Mouse (Mus musculus): ENCODE data around the gene Pcx. TPM values are rescaled to one million over a fixed set of nuclear protein-coding genes. Genes with fewer than 3 reads are reported as not detected.
A peak's percentile ranks its signal among the peaks of the same experiment; 100 is the strongest.

The Pcx gene
- total RNA-seq, 1 experiment from 2014 or later = 0.35 TPM

DNA sequence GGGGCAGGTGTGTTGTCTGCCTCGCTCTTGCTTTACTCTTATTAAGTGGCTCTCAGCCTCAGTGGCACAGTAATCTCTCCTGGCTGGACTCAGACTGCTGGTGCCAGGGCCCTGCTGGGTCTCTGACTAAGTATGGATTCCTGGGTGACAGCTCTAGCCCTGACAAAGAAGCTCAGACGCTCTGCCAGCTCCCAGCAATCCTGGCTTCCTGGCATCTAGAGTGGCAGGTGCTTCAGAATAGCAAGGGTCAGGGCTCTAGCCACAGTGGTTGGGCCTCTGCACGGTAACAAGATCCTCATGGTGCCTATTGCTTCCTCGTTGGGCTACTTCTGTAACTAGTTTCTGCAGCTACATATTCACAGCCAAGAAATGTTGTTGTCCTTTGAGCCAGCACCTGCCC lies 99.8 kb downstream of the Pcx start:
- no peak for ATAC-seq (ENCODE audit: extremely low read depth, insufficient number of reproducible peaks, low FRiP score, poor library complexity, severe bottlenecking)

DNA sequence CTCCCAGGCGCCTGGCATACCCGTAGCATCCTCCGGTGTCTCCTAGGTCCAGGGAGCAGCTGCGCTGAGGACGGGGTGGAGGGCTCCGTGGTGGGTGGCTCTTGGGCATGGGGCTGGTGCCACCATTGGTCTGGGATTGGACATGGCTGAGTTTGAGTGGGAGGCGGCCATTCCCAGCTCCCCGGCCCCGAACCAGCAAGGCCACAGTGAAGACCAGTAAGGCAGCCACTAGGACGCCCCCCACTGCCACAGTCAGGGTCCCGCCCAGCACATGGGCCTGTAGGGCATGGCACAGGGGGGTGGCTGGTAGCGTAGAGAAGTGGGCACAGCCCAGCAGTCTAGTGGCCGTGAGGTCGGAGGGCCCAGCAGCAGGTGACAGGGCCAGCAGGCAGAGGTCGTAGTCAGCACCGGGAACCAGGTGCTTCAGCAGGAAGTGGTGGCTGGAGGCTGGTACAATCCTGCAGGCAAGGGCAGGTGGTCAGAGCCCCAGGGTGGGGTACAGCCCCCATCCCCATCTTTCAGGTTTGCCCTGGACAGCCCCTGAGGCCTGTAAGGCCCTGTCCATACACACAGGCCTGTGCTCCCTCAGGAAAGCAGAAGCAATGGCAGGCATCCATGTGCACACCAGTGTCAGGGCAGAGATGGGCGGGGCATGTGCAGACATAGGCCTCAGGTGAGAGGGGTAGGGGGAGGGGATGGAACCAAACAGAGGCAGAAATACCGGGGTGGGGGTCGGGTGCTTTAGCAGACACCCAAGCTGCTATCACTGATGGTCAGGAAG lies 102.1 kb downstream of the Pcx start:
- no peak for ATAC-seq (ENCODE audit: extremely low read depth, insufficient number of reproducible peaks, low FRiP score, poor library complexity, severe bottlenecking)

DNA sequence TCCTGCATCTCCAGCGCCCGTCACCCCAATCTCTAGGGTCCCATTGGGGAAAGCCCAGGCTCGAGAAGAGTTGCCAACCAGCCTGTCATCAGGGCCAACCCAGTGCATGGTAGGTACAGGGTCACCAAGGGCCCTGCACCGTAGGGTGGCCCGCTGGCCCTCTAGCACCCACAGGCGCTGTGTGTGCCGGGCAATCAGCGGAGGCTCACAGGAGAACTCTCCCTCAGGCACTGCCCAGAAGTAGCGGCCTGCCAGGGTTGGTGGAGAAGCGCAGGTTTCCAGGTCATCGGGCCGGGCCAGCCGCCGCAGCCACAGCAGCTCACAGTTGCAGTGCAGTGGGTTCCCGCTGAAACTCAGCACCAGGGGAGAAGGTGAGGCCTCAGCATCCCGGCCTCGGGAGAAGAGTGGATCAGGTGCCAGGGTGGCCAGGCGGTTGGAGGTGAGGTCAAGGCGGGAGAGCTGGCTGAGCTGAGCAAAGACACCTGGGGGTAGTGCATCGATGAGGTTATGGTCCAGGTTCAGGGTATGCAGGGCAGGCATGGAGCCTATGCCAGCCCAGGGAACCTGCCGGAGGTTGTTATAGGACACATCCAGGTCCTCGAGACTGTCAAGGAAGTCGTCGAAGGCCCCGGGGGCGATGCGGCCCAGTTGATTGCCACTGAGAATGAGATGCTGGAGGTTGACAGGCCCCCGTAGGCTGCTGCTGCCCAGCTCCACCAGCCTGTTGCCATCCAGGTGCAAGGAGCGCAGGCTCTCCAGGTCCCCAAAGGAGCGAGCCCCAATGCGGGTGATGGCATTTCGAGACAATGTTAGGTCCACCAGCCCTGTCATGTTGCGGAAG lies 103.4 kb downstream of the Pcx start:
- ATAC-seq (ENCODE audit: extremely low read depth, insufficient number of reproducible peaks, low FRiP score, poor library complexity, severe bottlenecking) = no peak

- ATAC-seq (ENCODE audit: extremely low read depth, insufficient number of reproducible peaks, low FRiP score, poor library complexity, severe bottlenecking) = no peak
These were observed 104.3 kb downstream of the Pcx start for GRCm38 (mm10) chr19:4614305-4615150.

DNA sequence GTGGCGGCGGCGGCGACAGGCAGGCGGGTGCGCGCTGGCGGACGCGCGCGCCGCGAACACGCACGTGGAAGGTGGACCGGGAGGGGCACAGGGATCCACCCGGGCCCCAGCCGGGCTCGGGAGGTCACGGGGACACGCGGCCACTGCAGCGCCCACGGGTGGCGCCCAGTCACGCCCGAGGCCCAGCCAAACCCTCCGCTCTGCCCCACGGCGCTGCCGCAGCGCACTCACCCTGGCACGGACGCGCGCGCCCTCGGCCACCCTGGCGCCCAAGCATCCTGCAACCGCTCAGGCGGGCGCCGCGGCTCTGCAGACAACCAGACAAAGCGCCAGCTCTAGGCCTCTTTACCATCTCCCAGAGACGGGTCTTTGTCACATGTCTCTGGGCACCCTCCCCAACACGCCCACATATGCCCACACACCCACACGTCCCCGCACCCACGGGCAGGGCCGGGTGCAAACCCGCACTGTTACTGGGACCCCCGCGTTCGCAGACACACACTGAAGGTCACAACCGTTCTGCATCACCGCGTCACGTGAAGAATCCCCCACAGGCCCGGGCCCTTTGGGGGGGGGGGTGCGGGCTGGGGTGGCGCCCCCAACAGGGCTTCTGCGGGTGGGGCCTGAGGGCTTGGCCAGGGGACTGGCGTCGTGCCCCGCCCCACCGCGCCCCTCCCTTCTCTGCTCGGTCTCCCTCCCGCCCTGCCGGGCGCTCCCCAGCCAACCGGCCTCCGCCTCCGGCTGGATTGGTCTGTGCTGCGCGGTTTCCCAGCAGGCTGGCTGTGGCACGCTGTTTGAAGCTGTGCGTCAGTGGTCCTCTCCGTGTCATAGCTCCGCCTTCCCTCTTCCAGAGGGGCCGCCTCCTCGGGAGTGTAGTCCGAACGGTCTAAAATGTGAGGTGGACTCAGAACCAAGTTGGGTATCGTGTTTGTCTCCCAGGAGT lies 105.2 kb downstream of the Pcx start, which contains the start of gene Lrfn4:
Gene Lrfn4, minus strand, starts transcription at position 517 of the 943 bp plus-strand sequence.
- no peak for ATAC-seq (ENCODE audit: extremely low read depth, insufficient number of reproducible peaks, low FRiP score, poor library complexity, severe bottlenecking)

GRCm38 (mm10) chr19:4616546-4616945 lies 106.3 kb downstream of the Pcx start:
- ATAC-seq (ENCODE audit: extremely low read depth, insufficient number of reproducible peaks, low FRiP score, poor library complexity, severe bottlenecking) = no peak

DNA sequence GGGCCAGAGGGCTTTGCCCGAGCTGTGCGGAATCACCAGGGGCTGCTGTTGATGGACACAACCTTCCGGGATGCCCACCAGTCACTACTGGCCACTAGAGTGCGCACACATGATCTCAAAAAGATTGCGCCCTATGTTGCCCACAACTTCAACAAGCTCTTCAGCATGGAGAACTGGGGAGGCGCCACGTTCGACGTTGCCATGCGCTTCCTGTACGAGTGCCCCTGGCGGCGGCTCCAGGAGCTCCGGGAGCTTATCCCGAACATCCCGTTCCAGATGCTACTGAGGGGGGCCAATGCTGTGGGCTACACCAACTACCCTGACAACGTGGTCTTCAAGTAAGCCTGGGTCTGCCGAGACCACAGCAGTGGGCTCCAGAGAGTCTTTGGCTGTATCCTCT lies 107.9 kb downstream of the Pcx start:
- ATAC-seq (ENCODE audit: extremely low read depth, insufficient number of reproducible peaks, low FRiP score, poor library complexity, severe bottlenecking) = no peak

GRCm38 (mm10) chr19:4619461-4619860 lies 109.2 kb downstream of the Pcx start:
- no peak for ATAC-seq (ENCODE audit: extremely low read depth, insufficient number of reproducible peaks, low FRiP score, poor library complexity, severe bottlenecking)

- ATAC-seq (ENCODE audit: extremely low read depth, insufficient number of reproducible peaks, low FRiP score, poor library complexity, severe bottlenecking) = no peak
These were observed 110.4 kb downstream of the Pcx start for GRCm38 (mm10) chr19:4620721-4621120.

GRCm38 (mm10) chr19:4622780-4623179 lies 112.5 kb downstream of the Pcx start:
- no peak for ATAC-seq (ENCODE audit: extremely low read depth, insufficient number of reproducible peaks, low FRiP score, poor library complexity, severe bottlenecking)

DNA sequence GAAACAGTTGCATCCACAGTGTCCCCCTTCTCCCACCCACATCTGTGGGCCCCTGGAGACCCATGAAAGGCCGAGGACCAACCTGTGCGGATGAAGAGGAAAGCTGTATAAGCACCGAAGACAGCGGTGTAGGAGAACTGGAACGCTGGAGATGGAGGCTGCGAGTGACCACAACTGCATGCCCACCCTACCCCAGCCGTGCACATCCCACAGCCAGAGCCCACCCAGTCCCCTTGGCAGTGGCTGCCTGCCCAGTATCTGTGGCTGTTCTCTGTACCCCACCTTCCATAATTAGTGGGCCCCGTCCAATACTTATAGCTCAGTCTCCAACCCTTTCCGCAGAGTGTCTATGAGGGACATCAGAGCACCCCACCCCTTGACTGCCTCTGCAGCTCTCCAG lies 113.1 kb downstream of the Pcx start:
- no peak for ATAC-seq (ENCODE audit: extremely low read depth, insufficient number of reproducible peaks, low FRiP score, poor library complexity, severe bottlenecking)

- no peak for ATAC-seq (ENCODE audit: extremely low read depth, insufficient number of reproducible peaks, low FRiP score, poor library complexity, severe bottlenecking)
These were observed 113.7 kb downstream of the Pcx start for GRCm38 (mm10) chr19:4624006-4624405.

DNA sequence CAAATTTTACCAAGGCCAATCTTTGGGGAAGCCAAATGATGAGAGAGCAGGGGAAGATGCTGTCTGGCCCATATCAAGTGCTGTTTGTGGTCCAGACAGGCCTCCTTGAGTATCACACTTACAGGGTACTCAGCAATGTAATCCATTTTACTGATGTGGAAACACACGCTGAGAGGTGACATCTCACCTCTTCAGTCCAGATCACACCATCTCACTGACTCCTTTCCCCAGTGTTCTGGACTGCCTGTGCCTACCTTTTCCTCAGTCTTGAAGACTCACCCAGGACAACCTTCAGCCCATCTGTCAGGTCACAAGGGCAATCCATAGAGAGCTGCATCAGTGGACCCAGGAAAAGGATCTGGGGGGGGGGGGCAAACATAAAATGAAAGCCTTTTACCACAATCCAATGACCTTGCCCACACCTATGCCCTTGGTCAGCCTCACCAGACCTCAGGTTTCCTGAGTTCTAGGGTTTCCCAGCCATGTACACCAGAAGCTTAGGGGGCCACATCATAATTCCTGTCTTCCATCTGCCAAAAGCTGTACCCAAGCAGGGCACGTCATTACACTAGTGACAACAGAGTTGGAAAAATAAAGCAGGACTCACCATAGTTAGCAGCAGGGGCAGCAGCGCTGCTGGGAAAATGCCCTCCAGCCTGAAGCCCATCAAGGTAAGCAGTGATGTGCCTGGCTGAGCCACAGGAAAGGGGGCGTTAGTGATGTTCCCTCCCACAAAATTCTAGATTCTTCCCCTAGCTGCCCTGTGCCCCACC lies 114.3 kb downstream of the Pcx start:
- ATAC-seq (ENCODE audit: extremely low read depth, insufficient number of reproducible peaks, low FRiP score, poor library complexity, severe bottlenecking) = no peak

- peak; percentile 76 for ATAC-seq (ENCODE audit: extremely low read depth, insufficient number of reproducible peaks, low FRiP score, poor library complexity, severe bottlenecking)
These were observed 115.0 kb downstream of the Pcx start, which contains the start of gene Rce1 for GRCm38 (mm10) chr19:4625179-4625828. Rce1 (minus strand) TSS chr19:4625641.

- ATAC-seq (ENCODE audit: extremely low read depth, insufficient number of reproducible peaks, low FRiP score, poor library complexity, severe bottlenecking) = no peak
These were observed 115.7 kb downstream of the Pcx start for GRCm38 (mm10) chr19:4625829-4626535.

DNA sequence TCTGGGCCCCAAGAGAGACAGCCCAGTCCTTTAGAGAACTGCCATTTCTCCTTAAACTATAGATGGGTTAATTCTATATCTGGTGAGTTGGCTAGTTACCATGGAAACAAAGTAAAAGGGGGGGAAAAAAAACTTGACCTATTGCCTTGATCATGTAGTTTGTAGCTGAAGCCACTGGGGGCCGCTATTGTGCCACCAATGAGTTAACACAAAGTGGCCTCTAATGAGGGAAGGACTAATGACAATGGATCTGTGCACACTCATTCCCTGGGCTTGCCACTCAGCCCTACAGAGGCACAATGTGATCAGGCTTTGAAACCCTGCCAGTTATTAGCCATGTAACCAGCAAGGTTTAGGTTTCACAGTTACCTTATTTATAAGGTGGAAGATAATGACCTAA lies 118.5 kb downstream of the Pcx start:
- ATAC-seq (ENCODE audit: extremely low read depth, insufficient number of reproducible peaks, low FRiP score, poor library complexity, severe bottlenecking) = peak; percentile 55

Data from neutrophil, adult 5-6 weeks (primary cell).